Mouse (Mus musculus): ENCODE results near the gene Mgat5. TPM values are rescaled to one million over a fixed set of nuclear protein-coding genes. Genes with fewer than 3 reads are reported as not detected.

Gene Mgat5
- polyA plus RNA-seq, 1 experiment, result 2.2 TPM

- Histone ChIP-seq H3K79me2 (ENCODE audit: control insufficient read depth, insufficient read depth) (no peaks in the 10 kb centered on the region), H3ac (ENCODE audit: control insufficient read depth, insufficient read length) (no peak overlapping the region), H3K4me3 (no peak overlapping the region), H3K36me3 (ENCODE audit: control insufficient read depth, insufficient read depth) (no peaks in the 10 kb centered on the region), H3K27me3 (ENCODE audit: control insufficient read depth, insufficient read depth, insufficient read length) (no peaks in the 10 kb centered on the region), H3K4me2 (ENCODE audit: low read depth) (no peak overlapping the region)
- TF ChIP-seq TCF3 (IDR thresholded peaks at IDR 0.05; ENCODE audit: insufficient read length, low read depth) (no peak), TCF12 (IDR thresholded peaks at IDR 0.05; ENCODE audit: insufficient read depth, poor library complexity, severe bottlenecking) (no peak), REST (IDR thresholded peaks at IDR 0.05; ENCODE audit: insufficient read depth, insufficient read length) (no peak), CEBPB (IDR thresholded peaks at IDR 0.05; ENCODE audit: insufficient read depth, poor library complexity, severe bottlenecking) (no peak), MAX (IDR thresholded peaks at IDR 0.05; ENCODE audit: low read depth) (no peak), MYOD1 (IDR thresholded peaks at IDR 0.05; ENCODE audit: control insufficient read depth in 1 of 3, insufficient read length in 2 of 3, low read depth in 2 of 3) (no peak), MYOG (IDR thresholded peaks at IDR 0.05; ENCODE audit: control insufficient read depth in 1 of 3, insufficient read depth in 1 of 3, insufficient read length in 2 of 3, low read depth in 2 of 3) (no peak), E2F4 (IDR thresholded peaks at IDR 0.05; ENCODE audit: insufficient read depth) (no peak)
Measured at GRCm38 (mm10) chr1:127340296-127340695, 135.5 kb downstream of the Mgat5 start.

- H3K4me2 ChIP-seq (ENCODE audit: low read depth), result no peak overlapping the region
- TF ChIP-seq POLR2AphosphoS2 (IDR thresholded peaks at IDR 0.05; ENCODE audit: insufficient read length, low read depth) (no peak), MAX (IDR thresholded peaks at IDR 0.05; ENCODE audit: low read depth) (no peak), SRF (IDR thresholded peaks at IDR 0.05; ENCODE audit: control insufficient read depth, insufficient read length, low read depth) (no peak), TCF3 (IDR thresholded peaks at IDR 0.05; ENCODE audit: insufficient read length, low read depth) (no peak), USF1 (IDR thresholded peaks at IDR 0.05; ENCODE audit: low read depth) (no peak)
- H3ac ChIP-seq (ENCODE audit: control insufficient read depth, insufficient read length), result no peak overlapping the region
- no peak overlapping the region for H3K4me3 ChIP-seq
- H3K36me3 ChIP-seq (ENCODE audit: control insufficient read depth, insufficient read depth), result no peaks in the 10 kb centered on the region
- H3K79me2 ChIP-seq (ENCODE audit: control insufficient read depth, insufficient read depth), result no peaks in the 10 kb centered on the region
- H3K27me3 ChIP-seq (ENCODE audit: control insufficient read depth, insufficient read depth, insufficient read length), result no peaks in the 10 kb centered on the region
Measured at GRCm38 (mm10) chr1:127344913-127345312, 140.1 kb downstream of the Mgat5 start.

GRCm38 (mm10) chr1:127346596-127347139, 141.9 kb downstream of the Mgat5 start:
- Histone ChIP-seq H3K79me2 (ENCODE audit: control insufficient read depth, insufficient read depth) (no peaks in the 10 kb centered on the region), H3K4me2 (ENCODE audit: low read depth) (no peak overlapping the region), H3K27me3 (ENCODE audit: control insufficient read depth, insufficient read depth, insufficient read length) (no peaks in the 10 kb centered on the region), H3K4me3 (no peak overlapping the region), H3ac (ENCODE audit: control insufficient read depth, insufficient read length) (no peak overlapping the region), H3K36me3 (ENCODE audit: control insufficient read depth, insufficient read depth) (no peaks in the 10 kb centered on the region)
- TF ChIP-seq USF1 (IDR thresholded peaks at IDR 0.05; ENCODE audit: low read depth), result no peak
- TF ChIP-seq TCF3 (IDR thresholded peaks at IDR 0.05; ENCODE audit: insufficient read length, low read depth), result no peak
- TF ChIP-seq MYOD1 (IDR thresholded peaks at IDR 0.05; ENCODE audit: control insufficient read depth in 1 of 3, insufficient read length in 2 of 3, low read depth in 2 of 3), result no peak
- no peak for TF ChIP-seq REST (IDR thresholded peaks at IDR 0.05; ENCODE audit: insufficient read depth, insufficient read length)
- TF ChIP-seq POLR2AphosphoS2 (IDR thresholded peaks at IDR 0.05; ENCODE audit: insufficient read length, low read depth), result no peak
- TF ChIP-seq CEBPB (IDR thresholded peaks at IDR 0.05; ENCODE audit: insufficient read depth, poor library complexity, severe bottlenecking), result no peak
- no peak for TF ChIP-seq TCF12 (IDR thresholded peaks at IDR 0.05; ENCODE audit: insufficient read depth, poor library complexity, severe bottlenecking)
- no peak for TF ChIP-seq SRF (IDR thresholded peaks at IDR 0.05; ENCODE audit: control insufficient read depth, insufficient read length, low read depth)
- no peak for TF ChIP-seq MAX (IDR thresholded peaks at IDR 0.05; ENCODE audit: low read depth)
- no peak for TF ChIP-seq POLR2A (IDR thresholded peaks at IDR 0.05; ENCODE audit: insufficient read length, low read depth)
- TF ChIP-seq MYOG (IDR thresholded peaks at IDR 0.05; ENCODE audit: control insufficient read depth in 1 of 3, insufficient read depth in 1 of 3, insufficient read length in 2 of 3, low read depth in 2 of 3), result no peak
- no peak for TF ChIP-seq E2F4 (IDR thresholded peaks at IDR 0.05; ENCODE audit: insufficient read depth)

- 0 out of 2 replicates have a peak, but pooled peaks have one; percentile 0 for TF ChIP-seq CEBPB (IDR thresholded peaks at IDR 0.05; ENCODE audit: insufficient read depth, poor library complexity, severe bottlenecking)
- peak in 1 of 3 experiments; percentile 8 for TF ChIP-seq MYOD1 (IDR thresholded peaks at IDR 0.05; ENCODE audit: control insufficient read depth in 1 of 3, insufficient read length in 2 of 3, low read depth in 2 of 3)
- no peak for TF ChIP-seq SRF (IDR thresholded peaks at IDR 0.05; ENCODE audit: control insufficient read depth, insufficient read length, low read depth)
- TF ChIP-seq E2F4 (IDR thresholded peaks at IDR 0.05; ENCODE audit: insufficient read depth), result no peak
- no peak for TF ChIP-seq MAX (IDR thresholded peaks at IDR 0.05; ENCODE audit: low read depth)
- no peak for TF ChIP-seq REST (IDR thresholded peaks at IDR 0.05; ENCODE audit: insufficient read depth, insufficient read length)
- peak in 1 of 3 experiments; percentile 38 for TF ChIP-seq MYOG (IDR thresholded peaks at IDR 0.05; ENCODE audit: control insufficient read depth in 1 of 3, insufficient read depth in 1 of 3, insufficient read length in 2 of 3, low read depth in 2 of 3)
- H3K4me2 ChIP-seq (ENCODE audit: low read depth), result peak overlapping the region; percentile 53
- H3ac ChIP-seq (ENCODE audit: control insufficient read depth, insufficient read length), result no peak overlapping the region
- H3K4me3 ChIP-seq, result no peak overlapping the region
- H3K79me2 ChIP-seq (ENCODE audit: control insufficient read depth, insufficient read depth), result no peaks in the 10 kb centered on the region
- no peaks in the 10 kb centered on the region for H3K36me3 ChIP-seq (ENCODE audit: control insufficient read depth, insufficient read depth)
- H3K27me3 ChIP-seq (ENCODE audit: control insufficient read depth, insufficient read depth, insufficient read length), result no peaks in the 10 kb centered on the region
Measured at GRCm38 (mm10) chr1:127347878-127348620, 143.2 kb downstream of the Mgat5 start.
